Mouse (Mus musculus): ENCODE measurements around the gene Rad1.

- TF ChIP-seq CTCF (IDR thresholded peaks at IDR 0.05; ENCODE audit: low read depth, low read length) (no peak), TAL1 (conservative IDR thresholded peaks at IDR 0.05; ENCODE audit: low read depth, low read length) (no peak)
Measured at GRCm38 (mm10) chr15:10463555-10463954, 22.3 kb upstream of the Rad1 start.

Data from G1E (cell line).